8 mouse cellular contexts compared by ENCODE assay signal in genomic region chr17:84187727-84188373, GRCm38 (mm10). TPM values are rescaled to one million over a fixed set of nuclear protein-coding genes. Genes with fewer than 3 reads are reported as not detected.
DNase-seq lines count a peak whose midpoint lies in the region; ATAC-seq and TF ChIP-seq lines count a peak whose summit lies in the region.

TSS of gene Zfp36l2 (minus strand) at chr17:84187947.

- intact Hi-C loops in gastrocnemius, adult 2 months (cut with DNase I) = loop anchor here (1.0 to 5.0 kb wide), 3 partner anchors 41 to 215 kb away; no protein-coding TSS in a partner anchor

- peak within 1 kb of the TSS; percentile 94 for H3K27ac ChIP-seq in gastrocnemius, adult 2 months
- H3K27ac ChIP-seq in hindbrain, embryonic 16.5 days (ENCODE audit: low read depth, low read length) = peak within 1 kb of the TSS; percentile 89
- H3K27ac ChIP-seq in macrophage = peak within 1 kb of the TSS; percentile 94

- DNase-seq in WW6 (ENCODE audit: low read depth, low spot score) = peak; percentile 74
- DNase-seq in gastrocnemius, adult 2 months = peak; percentile 96
- DNase-seq in left cerebral cortex, adult 18-20 months (ENCODE audit: low spot score in 2 of 2) = peak; percentile 70 to 71
- peak; percentile 76 for DNase-seq in retina, postnatal 7 days (ENCODE audit: low read depth, low spot score)
- peak; percentile 99 for DNase-seq in urinary bladder, adult 2 months (ENCODE audit: low spot score)

- H3K27me3 ChIP-seq in hindbrain, embryonic 16.5 days (replicated peaks; ENCODE audit: control insufficient read depth, insufficient read depth, low read length) = peaks cover 8% of the 10 kb centered on the region

- peak; percentile 40 for ATAC-seq in common myeloid progenitor, adult 5-6 weeks (replicated peaks; ENCODE audit: low read depth, poor library complexity, severe bottlenecking)
- peak; percentile 84 for ATAC-seq in hindbrain, embryonic 16.5 days

- H3K4me2 ChIP-seq in hindbrain, embryonic 16.5 days (ENCODE audit: low read length) = peak within 1 kb of the TSS; percentile 94

- no peaks in the 10 kb centered on the region for H3K36me3 ChIP-seq in hindbrain, embryonic 16.5 days (ENCODE audit: control insufficient read depth, insufficient read depth, low read length)
- peaks cover 6% of the 10 kb centered on the region; the same call in 1 of the 2 replicates for H3K36me3 ChIP-seq in macrophage (ENCODE audit: inconsistent target)

- H3K4me3 ChIP-seq in gastrocnemius, adult 2 months = peak within 1 kb of the TSS; percentile 89
- peak within 1 kb of the TSS; percentile 47 for H3K4me3 ChIP-seq in hindbrain, embryonic 16.5 days (ENCODE audit: low read length)
- peak within 1 kb of the TSS; percentile 48 for H3K4me3 ChIP-seq in macrophage (ENCODE audit: inconsistent target)

- under 1% methylated on average over 44 of the region's 76 CpGs for WGBS in hindbrain, embryonic 16.5 days
- under 1% methylated on average over 49 of the region's 76 CpGs for WGBS in macrophage (ENCODE audit: missing documents)

- H3K9me3 ChIP-seq in hindbrain, embryonic 16.5 days (ENCODE audit: control insufficient read depth, low read length) = no peaks in the 10 kb centered on the region

- TF ChIP-seq CTCF in gastrocnemius, adult 2 months (IDR thresholded peaks at IDR 0.05) = no peak

- peak within 1 kb of the TSS; percentile 72 for H3K9ac ChIP-seq in hindbrain, embryonic 16.5 days (ENCODE audit: low read depth, low read length)

- H3K79me2 ChIP-seq in macrophage (ENCODE audit: inconsistent target) = peaks cover 27% of the 10 kb centered on the region

- H3K4me1 ChIP-seq in hindbrain, embryonic 16.5 days (ENCODE audit: control insufficient read depth, insufficient read depth, low read depth, low read length) = peaks cover 17% of the 10 kb centered on the region

RNA-seq across cellular contexts. Expression of gene Zfp36l2, which starts in this region (rescaled TPM):
- 197 and 277 TPM in 2 replicates for total RNA-seq in common myeloid progenitor, adult 5-6 weeks (2017)
- total RNA-seq in gastrocnemius, adult 2 months (2021) = 10 to 100 TPM in 1 of 2 experiments, 1 to 10 TPM in 1; 9.7 to 10.1 TPM
- 3.9 and 4.2 TPM in 2 replicates for polyA plus RNA-seq in hindbrain, embryonic 16.5 days (2015; fragmentation: Nextera tagmentation; extraction: Ambion mirVana)
- 10 to 100 TPM; 24.8 to 25.1 TPM for total RNA-seq in left cerebral cortex, adult 18-20 months (2021)
- 100 to 1,000 TPM in 4 of 26 experiments, 10 to 100 TPM in 22; 11.4 to 143 (median 27.8) TPM for total RNA-seq in macrophage (2018; cell fraction: chromatin; rRNA removed)
- total RNA-seq in macrophage (2018; cell fraction: cytosol; rRNA removed) = 100 to 1,000 TPM in 21 of 26 experiments, 10 to 100 TPM in 5; 24.8 to 255 (median 150) TPM
- total RNA-seq in macrophage (2018; cell fraction: nucleus; rRNA removed) = 100 to 1,000 TPM in 9 of 26 experiments, 10 to 100 TPM in 17; 28.0 to 273 (median 87.4) TPM
- polyA plus RNA-seq in macrophage (2018) = 113 to 171 TPM (median 117 TPM) in 3 replicates
- polyA plus RNA-seq in urinary bladder, adult 2 months (2012; rRNA removed) = 67.9 and 84.3 TPM in 2 replicates

Comparison
In these comparisons a context has a peak if more than half of its experiments do, and no peak if none do; other contexts are left out.
1. Peak in every context shown above with its lines: DNase-seq, ATAC-seq, H3K4me3 ChIP-seq and H3K27ac ChIP-seq.
2. RNA of gene Zfp36l2 (polyA plus RNA-seq): 113 to 171 TPM in macrophage and 67.9 to 84.3 TPM in urinary bladder, adult 2 months; 3.9 to 4.2 TPM in hindbrain, embryonic 16.5 days; every median in the first group is over 10 times any median in the second.